Mouse (Mus musculus) intestine, embryonic 15.5 days (tissue): ENCODE measurements around the gene Wbp1l. TPM values are rescaled to one million over a fixed set of nuclear protein-coding genes. Genes with fewer than 3 reads are reported as not detected.

ENCODE experiments used
- ATAC-seq: fragments of 200-750 bp; cut with Nextera tagmentation; 2 replicates; pipeline ENCODE4 v1.8.0; 2017; ENCODE audit warnings: moderate TSS enrichment, moderate library complexity
- H3K27ac ChIP-seq: fragments of 300-500 bp; sonication (generic); 2 replicates; pipeline ENCODE4 v1.5.1; 2015; ENCODE audit warnings: mild to moderate bottlenecking, inconsistent platforms
- H3K27me3 ChIP-seq: fragments of 300-500 bp; sonication (generic); replicated peaks from 2 replicates; pipeline ENCODE4 v1.6.1; 2015; ENCODE audit warnings: inconsistent platforms
- H3K36me3 ChIP-seq: fragments of 300-500 bp; sonication (generic); 2 replicates; pipeline ENCODE4 v1.6.1; 2015; ENCODE audit warnings: inconsistent platforms
- H3K4me1 ChIP-seq: fragments of 300-500 bp; sonication (generic); replicated peaks from 2 replicates; pipeline ENCODE4 v1.6.1; 2015; ENCODE audit warnings: inconsistent platforms
- H3K4me2 ChIP-seq: fragments of 300-500 bp; sonication (generic); replicated peaks from 2 replicates; pipeline ENCODE4 v1.6.1; 2015; ENCODE audit warnings: mild to moderate bottlenecking, inconsistent platforms
- H3K4me3 ChIP-seq: fragments of 300-500 bp; sonication (generic); replicated peaks from 2 replicates; pipeline ENCODE4 v1.5.1; 2015; ENCODE audit warnings: inconsistent platforms
- H3K9ac ChIP-seq: fragments of 300-500 bp; sonication (generic); 2 replicates; pipeline ENCODE4 v1.6.1; 2015; ENCODE audit warnings: inconsistent platforms
- H3K9me3 ChIP-seq: fragments of 300-500 bp; sonication (generic); 2 replicates; pipeline ENCODE4 v1.6.1; 2016; ENCODE audit warnings: inconsistent platforms
- WGBS: fragments of 180-500 bp; shearing (Covaris S2); methylation state at CpG from one replicate; pipeline ENCODE4 v1.1.7; 2015; 5-methylcytosine and 5-hydroxymethylcytosine counted together
- polyA plus RNA-seq: library from polyadenylated mRNA; unstranded; fragments of >200 nt; fragmentation: Nextera tagmentation; extraction: Ambion mirVana; gene quantifications from 2 replicates; pipeline ENCODE4 v1.2.1, GENCODE M21; 2015

The Wbp1l gene
- polyA plus RNA-seq, 1 experiment from 2014 or later: 39.5 TPM

- Histone ChIP-seq H3K36me3 (no peaks in the 10 kb centered on the region), H3K4me3 (no peak within 1 kb of the TSS), H3K4me1 (no peaks in the 10 kb centered on the region), H3K27ac (no peak within 1 kb of the TSS), H3K9ac (no peak within 1 kb of the TSS), H3K9me3 (no peaks in the 10 kb centered on the region), H3K27me3 (no peaks in the 10 kb centered on the region; the same call in 1 of the 2 replicates), H3K4me2 (no peak within 1 kb of the TSS)
- WGBS: 38% methylated on average over 5 of the region's 5 CpGs
- peak; percentile 28; the same call in 1 of the 2 replicates for ATAC-seq
Measured at GRCm38 (mm10) chr19:46672766-46673418, 74.0 kb downstream of the Wbp1l start, which contains the start of gene Cyp17a1. Cyp17a1 (minus strand) TSS chr19:46673172.

GRCm38 (mm10) chr19:46675641-46676040 lies 76.8 kb downstream of the Wbp1l start:
- H3K4me3 ChIP-seq: no peak overlapping the region
- H3K9ac ChIP-seq: no peak overlapping the region
- H3K4me2 ChIP-seq: no peak overlapping the region
- ATAC-seq: no peak
- no peaks in the 10 kb centered on the region for H3K9me3 ChIP-seq
- no peaks in the 10 kb centered on the region; the same call in 1 of the 2 replicates for H3K27me3 ChIP-seq
- 76% methylated on average over 3 of the region's 3 CpGs for WGBS
- H3K36me3 ChIP-seq: no peaks in the 10 kb centered on the region
- H3K27ac ChIP-seq: no peak overlapping the region
- H3K4me1 ChIP-seq: 0 out of 2 replicates have a peak, but pooled peaks cover 3% of the 10 kb centered on the region

GRCm38 (mm10) chr19:46679720-46680383 lies 81.0 kb downstream of the Wbp1l start:
- H3K27me3 ChIP-seq: no peaks in the 10 kb centered on the region
- no peaks in the 10 kb centered on the region for H3K9me3 ChIP-seq
- no peak overlapping the region for H3K9ac ChIP-seq
- peak overlapping the region; percentile 36 for H3K4me2 ChIP-seq
- H3K36me3 ChIP-seq: no peaks in the 10 kb centered on the region
- H3K4me3 ChIP-seq: no peak overlapping the region; the same call in 1 of the 2 replicates
- ATAC-seq: peak; percentile 95
- WGBS: 45% methylated on average over 12 of the region's 12 CpGs
- H3K4me1 ChIP-seq: 0 out of 2 replicates have a peak, but pooled peaks cover 3% of the 10 kb centered on the region
- peak overlapping the region; percentile 41; the same call in 1 of the 2 replicates for H3K27ac ChIP-seq

GRCm38 (mm10) chr19:46689460-46690372 lies 90.8 kb downstream of the Wbp1l start, which contains the start of gene Borcs7:
Borcs7 (plus strand) TSS chr19:46689906.
- Histone ChIP-seq H3K27ac (peak within 1 kb of the TSS; percentile 76), H3K27me3 (no peaks in the 10 kb centered on the region), H3K4me1 (no peaks in the 10 kb centered on the region), H3K36me3 (no peaks in the 10 kb centered on the region), H3K9me3 (no peaks in the 10 kb centered on the region), H3K9ac (peak within 1 kb of the TSS; percentile 84), H3K4me3 (peak within 1 kb of the TSS; percentile 74), H3K4me2 (peak within 1 kb of the TSS; percentile 69)
- 3% methylated on average over 44 of the region's 44 CpGs for WGBS
- peak; percentile 96 for ATAC-seq

- H3K4me3 ChIP-seq: peak overlapping the region; percentile 74
- H3K9ac ChIP-seq: peak overlapping the region; percentile 84
- H3K4me2 ChIP-seq: peak overlapping the region; percentile 69
- H3K27me3 ChIP-seq: no peaks in the 10 kb centered on the region
- 74% methylated on average over 11 of the region's 11 CpGs for WGBS
- no peaks in the 10 kb centered on the region for H3K36me3 ChIP-seq
- 0 out of 2 replicates have a peak overlapping the region, but pooled peaks have one; percentile 76 for H3K27ac ChIP-seq
- peak; percentile 18; the same call in 1 of the 2 replicates for ATAC-seq
- no peaks in the 10 kb centered on the region for H3K4me1 ChIP-seq
- no peaks in the 10 kb centered on the region for H3K9me3 ChIP-seq
Measured at GRCm38 (mm10) chr19:46690387-46690786, 91.5 kb downstream of the Wbp1l start.

- WGBS: 75% methylated on average over 2 of the region's 2 CpGs
- Histone ChIP-seq H3K36me3 (no peaks in the 10 kb centered on the region), H3K4me3 (no peak overlapping the region), H3K9ac (no peak overlapping the region), H3K9me3 (no peaks in the 10 kb centered on the region), H3K4me2 (no peak overlapping the region), H3K27ac (no peak overlapping the region), H3K4me1 (no peaks in the 10 kb centered on the region), H3K27me3 (no peaks in the 10 kb centered on the region)
- no peak for ATAC-seq
Measured at GRCm38 (mm10) chr19:46691078-46691477, 92.2 kb downstream of the Wbp1l start.

- Histone ChIP-seq H3K36me3 (no peaks in the 10 kb centered on the region), H3K27me3 (no peaks in the 10 kb centered on the region), H3K4me1 (no peaks in the 10 kb centered on the region), H3K4me3 (no peak overlapping the region), H3K9me3 (no peaks in the 10 kb centered on the region), H3K9ac (no peak overlapping the region), H3K4me2 (no peak overlapping the region), H3K27ac (no peak overlapping the region)
- 89% methylated on average over 4 of the region's 4 CpGs for WGBS
- no peak for ATAC-seq
Measured at GRCm38 (mm10) chr19:46693146-46693545, 94.3 kb downstream of the Wbp1l start.

GRCm38 (mm10) chr19:46696482-46696881 lies 97.6 kb downstream of the Wbp1l start:
- Histone ChIP-seq H3K4me2 (no peak overlapping the region), H3K9me3 (no peaks in the 10 kb centered on the region), H3K27me3 (no peaks in the 10 kb centered on the region), H3K4me3 (no peak overlapping the region), H3K36me3 (no peaks in the 10 kb centered on the region), H3K9ac (no peak overlapping the region), H3K27ac (no peak overlapping the region), H3K4me1 (no peaks in the 10 kb centered on the region)
- ATAC-seq: no peak
- 94% methylated on average over 8 of the region's 8 CpGs for WGBS

- Histone ChIP-seq H3K4me1 (no peaks in the 10 kb centered on the region), H3K4me2 (no peak overlapping the region), H3K27ac (no peak overlapping the region), H3K9ac (no peak overlapping the region), H3K27me3 (no peaks in the 10 kb centered on the region), H3K9me3 (no peaks in the 10 kb centered on the region), H3K36me3 (no peaks in the 10 kb centered on the region), H3K4me3 (no peak overlapping the region)
- ATAC-seq: no peak
- 95% methylated on average over 7 of the region's 7 CpGs for WGBS
Measured at GRCm38 (mm10) chr19:46696943-46697342, 98.1 kb downstream of the Wbp1l start.

GRCm38 (mm10) chr19:46697840-46698517 lies 99.1 kb downstream of the Wbp1l start:
- WGBS: 61% methylated on average over 19 of the region's 19 CpGs
- Histone ChIP-seq H3K4me1 (no peaks in the 10 kb centered on the region), H3K27me3 (no peaks in the 10 kb centered on the region), H3K4me2 (no peak overlapping the region), H3K4me3 (no peak overlapping the region), H3K9ac (no peak overlapping the region), H3K9me3 (no peaks in the 10 kb centered on the region), H3K27ac (no peak overlapping the region), H3K36me3 (no peaks in the 10 kb centered on the region)
- no peak for ATAC-seq

- Histone ChIP-seq H3K27me3 (no peaks in the 10 kb centered on the region), H3K4me2 (no peak overlapping the region), H3K9ac (no peak overlapping the region), H3K4me1 (no peaks in the 10 kb centered on the region), H3K4me3 (no peak overlapping the region), H3K27ac (no peak overlapping the region), H3K9me3 (no peaks in the 10 kb centered on the region), H3K36me3 (no peaks in the 10 kb centered on the region)
- ATAC-seq: no peak
- 74% methylated on average over 10 of the region's 10 CpGs for WGBS
Measured at GRCm38 (mm10) chr19:46699011-46699481, 100.2 kb downstream of the Wbp1l start.
